Comparison of ENCODE assay signal across 8 mouse cellular contexts in genomic region chr2:18053951-18054530, GRCm38 (mm10). TPM values are rescaled to one million over a fixed set of nuclear protein-coding genes. Genes with fewer than 3 reads are reported as not detected.
DNase-seq lines count a peak whose midpoint lies in the region; ATAC-seq and TF ChIP-seq lines count a peak whose summit lies in the region.
"Had no signal": no experiment of that assay in that cellular context is flagged by ENCODE, and none has a peak within 500 bp of the region (broad histone marks: within the 10 kb centered on the region; RNA-seq: fewer than 3 reads in every experiment).

No protein-coding gene starts in this region.

- no peaks in the 10 kb centered on the region for H3K27me3 ChIP-seq in forebrain, embryonic 12.5 days
- H3K27me3 ChIP-seq in liver, embryonic 13.5 days, result peaks cover 37% of the 10 kb centered on the region
- H3K27me3 ChIP-seq in thymus, adult 2 months (ENCODE audit: control insufficient read depth, insufficient read depth, low read length), result peaks cover 6% of the 10 kb centered on the region

- intact Hi-C loops in heart, postnatal 36 days (cut with DNase I), result no loop called here

- ATAC-seq in forebrain, embryonic 12.5 days (ENCODE audit: low FRiP score), result no peak
- ATAC-seq in liver, embryonic 13.5 days (ENCODE audit: low read depth), result no peak

- peak overlapping the region; percentile 96 for H3K4me2 ChIP-seq in forebrain, embryonic 12.5 days
- H3K4me2 ChIP-seq in liver, embryonic 13.5 days, result 0 out of 2 replicates have a peak overlapping the region, but pooled peaks have one; percentile 4

- TF ChIP-seq CTCF in thymus, adult 2 months (IDR thresholded peaks at IDR 0.05; ENCODE audit: borderline replicate concordance, control insufficient read depth, extremely low read depth, insufficient read depth, low read length, poor library complexity), result no peak

- H3K4me1 ChIP-seq in forebrain, embryonic 12.5 days, result peaks cover 58% of the 10 kb centered on the region
- H3K4me1 ChIP-seq in liver, embryonic 13.5 days (replicated peaks), result peaks cover 48% of the 10 kb centered on the region
- H3K4me1 ChIP-seq in thymus, adult 2 months (replicated peaks; ENCODE audit: control insufficient read depth, insufficient read depth, low read length), result no peaks in the 10 kb centered on the region; the same call in 1 of the 2 replicates

- peak overlapping the region; percentile 98 for H3K9ac ChIP-seq in forebrain, embryonic 12.5 days
- H3K9ac ChIP-seq in liver, embryonic 13.5 days, result no peak overlapping the region

- no peaks in the 10 kb centered on the region for H3K9me3 ChIP-seq in forebrain, embryonic 12.5 days
- no peaks in the 10 kb centered on the region for H3K9me3 ChIP-seq in liver, embryonic 13.5 days (replicated peaks)

- peak; percentile 69 for DNase-seq in testis, postnatal 10 days (ENCODE audit: low spot score)
- no peak for DNase-seq in testis, postnatal 14 days (ENCODE audit: low spot score)
- peak; percentile 54 to 58 for DNase-seq in heart, postnatal 36 days
- no peak for DNase-seq in liver, embryonic 13.5 days
- no peak for DNase-seq in thymus, adult 2 months
- no peak for DNase-seq in layer of hippocampus, postnatal 36 days

- H3K4me3 ChIP-seq in forebrain, embryonic 12.5 days (replicated peaks), result no peak overlapping the region
- H3K4me3 ChIP-seq in liver, embryonic 13.5 days (replicated peaks), result no peak overlapping the region
- H3K4me3 ChIP-seq in thymus, adult 2 months (ENCODE audit: control insufficient read depth, insufficient read depth, low read length), result no peak overlapping the region

- no peaks in the 10 kb centered on the region for H3K36me3 ChIP-seq in forebrain, embryonic 12.5 days (replicated peaks)
- no peaks in the 10 kb centered on the region for H3K36me3 ChIP-seq in liver, embryonic 13.5 days
- no peaks in the 10 kb centered on the region for H3K36me3 ChIP-seq in thymus, adult 2 months (ENCODE audit: control insufficient read depth, insufficient read depth, low read length)

- WGBS in forebrain, embryonic 12.5 days, result 3% methylated on average over 2 of the region's 2 CpGs
- WGBS in liver, embryonic 13.5 days (ENCODE audit: insufficient replicate concordance), result 59% methylated on average over 2 of the region's 2 CpGs
- WGBS in thymus, adult 2 months, result 83% methylated on average over 2 of the region's 2 CpGs

- TF ChIP-seq POLR2A in thymus, adult 2 months (IDR thresholded peaks at IDR 0.05; ENCODE audit: control insufficient read depth, extremely low read depth, insufficient read depth, low read length, poor library complexity), result no peak

- peak overlapping the region; percentile 99 for H3K27ac ChIP-seq in forebrain, embryonic 12.5 days
- no peak overlapping the region for H3K27ac ChIP-seq in liver, embryonic 13.5 days
- no peak overlapping the region for H3K27ac ChIP-seq in thymus, adult 2 months (ENCODE audit: control insufficient read depth, insufficient read depth, low read length)

RNA-seq across cellular contexts. Expression of gene Mllt10, which starts 1.0 kb away (rescaled TPM):
- polyA plus RNA-seq in forebrain, embryonic 12.5 days (2016; fragmentation: Nextera tagmentation; extraction: Ambion mirVana), result 61.7 and 76.8 TPM in 2 replicates
- total RNA-seq in heart, postnatal 36 days (2021), result 10 to 100 TPM; 32.6 to 34.2 TPM
- polyA plus RNA-seq in liver, embryonic 13.5 days (2015; fragmentation: Nextera tagmentation; extraction: Ambion mirVana), result 29.1 and 34.3 TPM in 2 replicates
- polyA plus RNA-seq in thymus, adult 2 months (2012; rRNA removed), result 75.4 and 90.3 TPM in 2 replicates
- 10 to 100 TPM; 53.7 to 57.7 TPM for total RNA-seq in layer of hippocampus, postnatal 36 days (2021)

RNA-seq across cellular contexts. Expression of gene Skida1, which starts 5.2 kb away (rescaled TPM):
- 26.3 and 26.4 TPM in 2 replicates for polyA plus RNA-seq in forebrain, embryonic 12.5 days (2016; fragmentation: Nextera tagmentation; extraction: Ambion mirVana)
- total RNA-seq in heart, postnatal 36 days (2021), result 1 to 10 TPM; 2.8 to 5.1 TPM
- polyA plus RNA-seq in liver, embryonic 13.5 days (2015; fragmentation: Nextera tagmentation; extraction: Ambion mirVana), result 0.47 and 0.95 TPM in 2 replicates
- 0.38 and 0.41 TPM in 2 replicates for polyA plus RNA-seq in thymus, adult 2 months (2012; rRNA removed)
- total RNA-seq in layer of hippocampus, postnatal 36 days (2021), result 10 to 100 TPM; 17.2 to 17.3 TPM

RNA-seq across cellular contexts. Expression of gene A930004D18Rik, which starts 16.5 kb away (rescaled TPM):
- 20.9 and 22.0 TPM in 2 replicates for polyA plus RNA-seq in forebrain, embryonic 12.5 days (2016; fragmentation: Nextera tagmentation; extraction: Ambion mirVana)
- total RNA-seq in heart, postnatal 36 days (2021), result 1 to 10 TPM; 4.6 to 6.2 TPM
- 1.2 and 1.6 TPM in 2 replicates for polyA plus RNA-seq in liver, embryonic 13.5 days (2015; fragmentation: Nextera tagmentation; extraction: Ambion mirVana)
- 0.37 and 0.75 TPM in 2 replicates for polyA plus RNA-seq in thymus, adult 2 months (2012; rRNA removed)
- 1 to 10 TPM; 3.0 to 5.6 TPM for total RNA-seq in layer of hippocampus, postnatal 36 days (2021)

RNA-seq across cellular contexts. Expression of gene H2al2a, which starts 57.3 kb away (rescaled TPM):
- polyA plus RNA-seq in forebrain, embryonic 12.5 days (2016; fragmentation: Nextera tagmentation; extraction: Ambion mirVana), result not detected in 2 replicates
- total RNA-seq in heart, postnatal 36 days (2021), result not detected
- polyA plus RNA-seq in liver, embryonic 13.5 days (2015; fragmentation: Nextera tagmentation; extraction: Ambion mirVana), result not detected in 2 replicates
- not detected in 2 replicates for polyA plus RNA-seq in thymus, adult 2 months (2012; rRNA removed)
- total RNA-seq in layer of hippocampus, postnatal 36 days (2021), result not detected
- polyA plus RNA-seq: large intestine, adult 2 months had no signal

Comparison
In these comparisons a context has a peak if more than half of its experiments do, and no peak if none do; other contexts are left out.
1. DNase-seq: peak in testis, postnatal 10 days (single experiment) and heart, postnatal 36 days (2 of 2); none in testis, postnatal 14 days (single experiment), liver, embryonic 13.5 days (single experiment), thymus, adult 2 months (single experiment) and layer of hippocampus, postnatal 36 days (0 of 2).
2. RNA of gene Skida1, which starts 5.2 kb away (polyA plus RNA-seq): 26.3 to 26.4 TPM in forebrain, embryonic 12.5 days; 0.47 to 0.95 TPM in liver, embryonic 13.5 days and 0.38 to 0.41 TPM in thymus, adult 2 months; every median in the first group is over 10 times any median in the second.